Mouse (Mus musculus) brain, adult 2 months (tissue): ENCODE measurements at regions not wholly inside any gene's neighbourhood (a gene's known extent, or its start where the extent isn't known, plus 50 kb on each side); places are given as distances from the start of the nearest gene placed in this dataset.

Experiments
- DNase-seq: peaks from one replicate; pipeline ENCODE4 v3.0.0; 2011; ENCODE audit warnings: low read depth, low spot score

DNA sequence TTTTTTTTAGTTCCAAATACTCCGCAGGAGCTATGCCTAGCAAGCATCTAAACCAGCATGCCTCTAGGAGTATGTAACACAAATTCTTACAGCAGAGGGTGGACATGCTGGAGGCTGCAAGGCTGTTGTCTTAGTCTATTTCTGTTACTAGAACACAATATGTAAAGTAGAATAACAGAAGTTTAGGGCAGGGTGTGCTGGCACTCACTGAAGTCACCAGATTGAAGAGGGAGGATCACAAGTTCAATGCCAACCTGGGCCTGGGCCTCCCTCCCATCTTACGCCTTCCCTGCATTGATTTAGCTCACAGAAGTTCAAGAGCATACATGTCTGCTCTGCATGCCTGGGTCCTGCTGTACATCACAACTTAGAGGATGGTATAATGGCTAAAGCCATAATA lies 280.3 kb upstream of the Fam92a start:
- peak; percentile 63 for DNase-seq

DNA sequence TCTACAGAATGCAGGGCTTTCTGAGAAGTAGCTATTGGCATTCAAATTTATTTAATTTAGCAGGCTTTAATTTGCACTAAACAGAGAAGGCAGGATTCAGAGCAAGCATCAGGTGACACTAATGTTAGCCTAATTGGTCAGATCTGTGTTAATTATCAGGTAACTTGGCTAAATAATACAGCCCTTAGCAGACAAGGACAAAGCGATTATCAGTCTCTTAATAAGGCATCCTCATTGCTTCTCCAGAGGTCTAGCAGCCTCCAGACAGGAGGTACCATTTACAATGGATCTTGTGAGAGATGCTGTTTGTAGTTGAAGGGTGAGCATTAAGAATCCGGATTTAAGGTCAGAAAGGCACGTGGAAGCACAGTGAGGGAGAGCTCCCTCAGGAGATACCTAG lies 253.7 kb upstream of the Fam92a start:
- DNase-seq = no peak

DNA sequence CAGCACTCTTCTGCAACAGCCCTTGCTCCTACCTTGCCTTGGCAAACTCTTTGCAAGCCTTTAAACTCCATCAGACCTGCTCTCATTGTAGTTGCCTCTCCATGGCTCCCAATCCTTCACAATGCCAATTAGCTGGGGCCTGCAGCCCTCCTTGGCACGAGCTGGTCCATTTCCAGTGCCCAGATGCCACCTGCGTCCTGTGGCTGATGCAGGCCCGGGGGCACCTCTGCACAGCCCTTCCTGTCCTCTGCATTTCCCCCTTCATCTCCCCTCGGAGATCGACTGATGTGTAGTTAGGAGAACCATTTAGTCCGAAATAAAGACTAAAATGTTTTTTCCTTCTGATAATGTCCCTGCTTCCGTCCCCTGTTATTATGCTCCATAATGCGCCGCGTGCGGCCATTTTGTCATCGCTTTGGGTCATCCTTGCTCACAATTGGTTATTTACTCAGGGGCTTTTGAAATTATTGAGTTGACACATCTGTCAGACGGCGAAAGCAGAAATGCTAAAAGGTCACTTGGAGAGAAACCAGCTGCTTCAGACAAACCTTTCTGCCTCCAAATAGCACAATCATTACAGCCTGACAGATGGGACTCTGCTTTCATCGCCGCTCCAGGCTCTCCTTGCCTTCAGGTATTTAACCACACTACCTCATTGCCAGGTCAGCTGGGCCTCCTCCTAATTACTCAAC lies 250.0 kb upstream of the Fam92a start:
- no peak for DNase-seq

DNA sequence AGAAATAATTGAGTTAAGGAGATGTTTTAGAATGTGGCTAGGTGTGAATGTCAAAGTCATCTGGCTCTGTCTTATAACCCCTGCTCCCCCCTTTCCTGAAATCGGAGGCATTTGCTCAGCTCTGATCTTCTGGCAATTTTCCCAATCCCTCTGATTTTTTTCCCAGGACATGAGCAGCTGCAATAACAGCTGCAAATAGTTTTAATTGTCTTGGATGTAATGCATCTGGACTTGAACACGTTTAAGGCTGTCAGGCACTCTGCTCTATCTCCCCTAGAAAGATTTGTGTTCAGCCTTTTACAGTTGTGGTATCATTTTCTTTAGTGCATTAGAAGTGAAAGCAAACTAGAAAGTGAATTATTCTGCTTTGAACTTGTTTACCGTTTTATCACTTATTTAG lies 246.3 kb upstream of the Fam92a start:
- DNase-seq = no peak

DNA sequence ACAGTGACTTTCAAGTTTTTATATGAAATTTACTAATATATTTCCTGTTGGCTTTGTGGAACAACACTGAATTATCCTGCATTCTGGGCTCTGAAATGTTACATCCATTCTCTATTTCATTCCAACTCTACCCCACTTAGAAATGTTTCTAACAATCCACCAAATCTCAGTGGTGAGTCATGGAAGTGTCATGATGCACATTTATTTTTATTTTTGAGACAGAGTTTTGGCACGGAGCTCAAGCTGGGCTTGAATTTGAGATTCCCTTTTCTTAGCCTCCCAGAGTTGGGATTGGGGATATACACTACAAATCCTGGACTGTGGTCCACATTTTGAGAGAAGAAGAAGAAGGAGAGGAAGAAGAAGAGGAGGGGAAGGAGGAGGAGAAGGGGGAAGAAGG lies 223.5 kb upstream of the Fam92a start:
- DNase-seq = peak; percentile 67

DNA sequence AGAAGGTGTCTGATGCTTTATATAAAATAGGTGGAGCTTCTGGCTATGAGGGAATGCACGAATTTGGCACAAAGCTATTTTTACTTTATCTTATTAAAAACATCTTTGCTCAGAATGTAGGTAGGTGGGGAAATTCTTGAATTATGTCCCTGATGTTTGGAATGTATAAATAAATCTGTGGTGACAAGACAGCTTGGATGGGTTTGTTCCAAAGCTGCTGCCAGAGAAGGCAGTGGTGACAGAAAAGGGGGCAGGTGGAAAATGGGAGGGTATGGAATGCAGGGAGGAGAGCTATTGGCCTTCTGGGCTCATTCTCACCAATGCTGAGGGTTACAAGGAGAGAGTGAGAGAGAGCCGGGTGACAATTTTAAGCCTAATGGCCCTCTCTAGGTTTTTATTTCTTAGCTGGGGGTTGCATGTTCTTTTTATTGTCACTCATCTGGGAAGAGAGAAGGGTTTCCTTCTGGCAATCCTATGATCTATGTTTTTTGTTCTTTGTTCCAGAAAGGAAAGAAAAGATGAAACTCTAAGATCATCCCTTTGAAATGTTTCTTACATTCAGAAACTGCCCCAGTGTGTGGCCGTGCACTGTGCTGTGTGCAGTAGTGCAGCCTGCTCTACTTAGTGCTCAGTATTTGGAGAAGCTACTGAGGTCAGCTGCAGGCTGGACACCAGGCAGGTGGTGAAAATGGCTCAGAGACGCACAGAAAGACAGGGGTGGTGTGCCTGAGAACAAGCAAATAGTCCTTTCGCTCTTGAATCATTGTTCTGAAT lies 205.2 kb upstream of the Fam92a start:
- peak; percentile 80 for DNase-seq

DNA sequence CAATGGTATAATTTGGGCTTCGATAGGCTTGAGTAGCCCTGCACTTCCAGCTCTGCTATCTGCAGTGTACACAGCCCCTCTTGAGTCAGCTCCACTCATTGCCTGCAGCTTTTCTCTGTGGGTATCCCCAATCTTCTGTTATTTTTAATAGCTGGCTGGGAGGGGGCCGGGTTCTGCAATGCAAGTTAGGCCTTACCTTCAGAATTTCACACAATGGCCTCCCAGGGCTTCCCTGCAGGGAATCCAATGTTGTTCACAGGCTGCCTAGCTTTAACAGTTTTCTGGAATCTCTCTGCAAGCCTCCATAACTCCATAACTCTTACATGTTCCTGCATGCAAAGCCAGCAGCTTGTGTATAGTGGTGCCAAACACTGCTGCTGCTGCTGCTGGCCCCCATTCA lies 197.7 kb upstream of the Fam92a start:
- DNase-seq = no peak

DNA sequence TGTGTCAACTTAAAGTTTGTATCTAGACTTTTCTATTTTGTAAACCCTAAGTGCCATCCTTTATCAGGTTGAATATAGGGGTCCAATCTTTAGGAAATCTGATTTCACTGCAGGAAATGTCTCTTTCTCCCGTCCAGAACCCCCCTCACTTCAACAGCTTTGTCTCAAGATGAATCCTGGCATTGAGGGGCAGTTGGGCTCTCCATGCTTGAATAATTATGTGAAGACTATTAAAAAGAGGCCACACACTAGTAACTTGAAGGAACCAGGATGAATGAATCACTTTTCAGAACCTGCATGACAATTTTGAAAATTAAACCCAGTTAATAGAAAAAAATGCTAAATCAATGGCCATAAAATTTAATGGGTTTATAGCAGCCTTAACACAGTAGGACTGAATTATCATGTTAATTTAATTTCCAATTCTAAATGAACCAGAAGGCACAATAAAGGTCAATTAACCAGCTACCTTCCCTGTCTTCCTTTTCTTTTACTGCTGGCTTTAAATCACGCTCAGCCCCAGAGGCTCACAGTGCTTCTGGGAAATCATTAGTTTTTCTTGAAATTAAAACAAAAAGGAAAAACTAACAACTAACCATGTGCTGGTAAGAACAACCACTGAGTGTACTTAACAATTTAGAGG lies 185.3 kb upstream of the Fam92a start:
- no peak for DNase-seq

DNA sequence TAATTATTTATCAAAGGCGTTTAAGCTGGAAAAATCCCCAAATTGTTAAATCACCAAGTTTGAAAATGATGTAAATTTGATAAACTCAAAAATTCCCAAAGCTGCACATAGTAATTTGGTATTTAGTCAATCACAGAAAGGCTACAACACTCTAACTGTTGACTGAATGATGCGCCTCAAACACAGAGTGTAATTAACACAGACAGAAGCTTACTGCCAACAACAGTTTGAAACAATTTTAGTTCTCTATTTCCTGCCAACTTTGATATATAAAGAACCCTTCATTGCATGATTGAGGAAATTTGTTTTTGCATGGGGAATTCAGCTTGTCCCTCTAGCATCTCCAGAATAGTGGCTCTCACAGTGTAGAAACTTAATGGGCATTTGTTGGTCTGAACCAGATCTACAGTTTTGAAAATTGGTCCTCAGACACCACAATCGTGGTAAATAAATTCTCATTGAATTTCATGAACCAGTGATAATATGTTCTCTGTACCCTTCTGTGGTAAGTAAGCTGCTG lies 181.6 kb upstream of the Fam92a start:
- peak; percentile 27 for DNase-seq

DNA sequence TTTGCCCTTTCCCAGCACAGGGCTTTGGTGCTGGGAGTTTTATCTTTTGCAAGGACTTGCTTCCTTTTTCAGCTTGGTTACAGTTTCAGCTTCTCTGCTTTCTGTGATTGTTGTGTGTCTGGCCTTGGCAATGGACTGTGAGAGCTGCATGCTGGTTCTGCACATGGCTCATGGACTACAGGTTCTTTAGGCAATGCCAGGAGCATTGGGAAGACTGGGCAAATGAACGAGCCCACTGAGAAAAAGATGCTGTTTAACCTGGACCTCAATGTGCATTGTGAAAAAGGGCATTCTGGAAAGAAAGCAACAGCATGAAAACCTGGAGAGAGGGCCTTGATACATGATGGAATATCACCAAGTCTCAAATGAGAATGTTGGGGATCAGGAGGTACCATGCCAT lies 167.4 kb upstream of the Fam92a start:
- DNase-seq = peak; percentile 43

DNA sequence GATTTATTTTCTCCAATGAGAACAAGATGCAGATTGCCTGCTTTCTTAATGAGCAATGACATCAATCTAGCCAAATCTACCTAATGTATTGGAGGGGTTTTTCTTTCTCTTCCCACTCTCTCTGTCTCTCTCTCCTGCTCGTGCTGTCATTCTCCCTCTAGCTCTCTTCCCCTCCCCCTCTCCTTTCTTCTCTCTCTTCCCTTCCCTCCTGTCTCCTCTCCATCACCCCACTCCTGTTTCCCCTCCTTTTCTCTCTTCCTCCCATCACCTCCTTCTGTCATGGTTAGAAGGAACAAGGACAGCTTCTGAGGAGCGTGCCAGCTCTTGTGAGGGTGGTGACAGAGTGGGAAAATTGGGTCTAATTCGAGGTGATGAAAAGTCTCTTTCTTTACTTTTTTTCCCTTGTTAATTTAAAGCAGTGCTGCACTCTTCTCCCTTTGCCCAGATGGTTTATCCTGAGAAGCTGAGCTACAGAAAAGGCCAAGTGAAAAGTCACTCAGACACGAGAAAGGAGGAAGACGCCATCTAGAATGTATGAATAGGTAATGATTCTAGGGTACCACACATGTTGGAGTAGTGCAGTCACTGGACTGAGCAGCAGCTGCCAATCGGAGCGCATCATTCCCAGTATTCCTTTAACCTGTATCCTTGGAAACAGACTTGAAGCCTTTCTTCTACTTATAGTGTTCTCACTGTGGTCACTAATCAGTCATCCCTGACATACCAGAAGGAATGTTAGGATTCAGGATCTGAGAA lies 163.2 kb upstream of the Fam92a start:
- DNase-seq = peak; percentile 67

DNA sequence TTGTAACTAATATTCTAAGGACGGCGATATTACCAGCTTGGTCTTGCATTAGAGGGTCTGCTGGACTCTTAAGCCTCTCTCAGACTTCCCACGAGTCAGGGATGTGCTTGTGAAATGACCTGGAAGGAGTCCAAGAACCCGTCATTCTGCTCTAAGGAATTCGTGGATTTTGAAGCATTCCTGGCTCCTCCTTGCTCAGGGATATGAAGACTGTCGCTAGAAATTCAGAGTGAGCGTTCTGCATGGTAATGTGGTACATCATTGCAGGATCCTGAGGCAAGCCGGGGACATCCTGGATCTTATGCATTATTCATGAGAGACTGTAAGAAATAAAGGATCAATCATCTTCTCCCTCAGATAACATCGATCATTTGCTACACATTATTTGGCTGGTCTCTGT lies 162.6 kb upstream of the Fam92a start:
- DNase-seq = peak; percentile 70

DNA sequence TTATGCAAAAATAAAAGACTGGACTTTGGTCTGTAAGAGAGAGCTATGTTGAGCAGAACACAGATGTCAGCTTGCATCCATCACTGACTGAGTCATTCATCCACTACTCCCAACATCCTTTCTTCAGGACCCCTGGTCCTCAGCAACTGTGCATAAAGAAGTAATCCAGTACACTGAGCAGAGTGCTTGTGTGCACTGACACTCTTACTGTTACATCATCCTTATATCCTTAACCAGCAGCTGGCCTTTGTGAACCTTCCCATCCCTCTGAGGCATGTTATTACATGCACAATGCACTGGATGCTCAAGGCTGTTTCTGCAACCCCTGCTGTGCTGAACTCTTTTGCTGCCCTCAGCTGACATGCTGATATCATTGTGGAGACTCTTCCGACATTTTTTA lies 144.2 kb upstream of the Fam92a start:
- DNase-seq = no peak

DNA sequence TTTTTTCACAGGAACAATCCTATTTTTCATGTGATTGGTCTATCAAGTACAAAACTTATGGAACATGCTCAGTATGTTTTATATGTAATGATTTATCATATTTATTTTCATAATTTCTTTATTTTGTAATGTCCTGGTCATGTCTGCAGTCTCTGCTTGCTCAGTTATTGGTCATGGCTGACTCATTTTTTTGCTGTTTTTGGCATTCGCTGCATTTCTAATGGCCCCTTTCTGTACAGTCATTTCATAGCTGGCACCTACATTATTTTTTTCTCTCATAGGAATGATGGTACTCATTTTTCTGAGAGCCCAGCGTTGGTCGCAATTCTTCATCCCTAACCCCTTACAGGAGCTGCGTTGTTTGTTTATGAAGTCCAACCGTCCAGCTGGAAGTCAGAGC lies 136.5 kb upstream of the Fam92a start:
- DNase-seq = no peak

DNA sequence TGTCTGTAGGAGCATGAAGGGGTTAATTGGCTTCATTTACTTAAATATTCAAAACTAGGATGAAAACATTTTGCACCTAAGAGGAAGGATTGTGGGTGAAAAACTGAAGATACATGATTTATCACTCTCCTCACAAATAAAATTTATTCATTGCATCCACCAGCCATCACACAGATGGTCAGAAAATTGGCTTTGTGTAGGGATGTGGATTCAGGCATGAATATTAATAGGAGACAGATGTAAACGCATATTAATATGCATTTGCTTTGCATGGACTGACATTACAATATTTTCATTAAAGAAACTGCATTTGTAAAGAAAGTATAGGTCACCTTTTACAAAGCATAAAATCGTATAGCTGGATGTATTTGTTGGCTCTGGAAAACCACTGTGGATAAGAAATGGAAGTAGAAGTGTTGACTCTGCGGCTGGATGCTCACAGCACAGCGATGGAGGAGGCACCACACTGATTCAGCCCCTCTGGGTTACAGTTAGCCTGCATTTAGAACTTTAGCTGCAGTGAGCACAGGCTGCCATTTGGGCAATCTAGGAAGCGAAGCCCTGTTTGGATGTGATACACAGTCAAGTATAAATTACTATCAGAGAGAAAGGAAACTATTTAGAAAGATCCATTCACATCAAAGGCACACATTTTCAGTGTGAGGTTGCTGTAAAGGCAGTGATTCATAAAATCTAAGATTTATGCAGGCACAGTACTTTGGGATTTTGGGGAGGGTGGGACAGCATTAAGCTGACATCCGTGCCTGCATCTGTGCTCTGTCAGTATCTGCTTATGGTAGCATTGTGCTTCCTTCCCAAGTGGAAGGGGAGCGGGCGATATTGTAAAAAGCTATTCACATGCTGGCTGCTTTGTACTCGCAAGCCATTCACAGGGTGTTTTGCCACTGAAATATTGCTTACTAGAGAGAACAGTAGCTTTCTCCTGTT lies 135.1 kb upstream of the Fam92a start:
- peak; percentile 33 for DNase-seq

DNA sequence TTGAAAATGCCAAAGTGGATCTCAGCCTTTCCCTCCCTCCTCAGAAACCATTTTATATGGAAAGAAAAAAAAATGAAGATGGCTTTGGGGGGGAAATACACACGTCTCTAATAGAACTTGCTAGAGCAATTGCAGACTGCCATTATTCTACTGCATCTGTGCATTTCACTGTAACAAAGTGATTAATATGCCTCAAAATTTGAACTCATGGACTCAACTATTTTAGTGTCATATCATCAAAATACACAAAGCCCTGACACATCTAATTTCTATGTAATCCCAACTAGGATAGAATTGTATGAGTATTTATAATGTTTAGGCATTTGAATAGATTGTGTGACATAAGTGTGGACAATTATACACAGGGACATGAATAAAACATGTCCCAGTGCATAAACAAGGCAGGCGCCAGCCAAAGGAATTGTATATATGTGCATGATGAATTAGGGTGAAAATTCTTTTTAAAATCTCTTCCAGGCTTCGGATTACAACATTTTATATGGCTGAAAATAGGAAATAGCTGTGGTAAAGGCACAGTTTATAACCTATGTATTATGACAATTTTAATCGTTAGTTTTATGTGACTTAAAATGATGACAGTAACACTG lies 115.4 kb upstream of the Fam92a start:
- no peak for DNase-seq

DNA sequence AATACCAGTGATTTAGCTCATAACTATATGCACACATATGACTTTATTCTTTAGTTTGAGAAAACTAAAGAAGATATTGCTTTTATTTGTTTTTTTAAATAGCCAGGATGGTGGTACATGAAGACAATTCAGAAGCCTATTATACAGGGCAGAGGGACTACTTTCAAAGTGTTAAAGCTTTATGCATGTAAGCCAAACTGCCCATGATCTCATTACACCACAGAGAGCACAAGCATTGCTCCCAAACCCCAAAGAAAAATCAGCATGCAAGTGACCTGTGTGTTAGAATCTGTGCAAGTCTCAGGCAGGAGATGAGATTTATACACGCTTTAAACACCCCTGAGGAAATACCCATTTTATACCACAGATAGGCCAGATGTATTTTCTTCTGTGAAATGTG lies 114.6 kb upstream of the Fam92a start:
- no peak for DNase-seq

DNA sequence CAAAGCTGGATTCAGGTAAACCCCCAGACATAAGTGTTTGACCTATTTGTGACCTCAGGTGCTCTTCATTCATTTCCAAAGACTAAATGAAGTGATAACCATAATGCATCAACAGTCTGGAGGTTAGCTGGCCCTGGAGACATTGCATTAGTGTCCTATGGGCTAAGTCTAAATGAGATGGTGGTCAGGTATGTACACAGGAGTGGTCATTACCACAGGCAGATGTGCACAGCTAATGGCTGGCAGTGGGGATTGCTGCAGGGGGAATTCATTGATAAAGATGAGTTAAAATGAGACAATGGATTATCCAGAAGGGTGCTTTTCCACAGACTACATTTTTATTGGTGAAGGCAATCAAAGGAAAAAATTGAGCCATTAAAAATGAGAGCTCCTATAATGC lies 114.2 kb upstream of the Fam92a start:
- no peak for DNase-seq

DNA sequence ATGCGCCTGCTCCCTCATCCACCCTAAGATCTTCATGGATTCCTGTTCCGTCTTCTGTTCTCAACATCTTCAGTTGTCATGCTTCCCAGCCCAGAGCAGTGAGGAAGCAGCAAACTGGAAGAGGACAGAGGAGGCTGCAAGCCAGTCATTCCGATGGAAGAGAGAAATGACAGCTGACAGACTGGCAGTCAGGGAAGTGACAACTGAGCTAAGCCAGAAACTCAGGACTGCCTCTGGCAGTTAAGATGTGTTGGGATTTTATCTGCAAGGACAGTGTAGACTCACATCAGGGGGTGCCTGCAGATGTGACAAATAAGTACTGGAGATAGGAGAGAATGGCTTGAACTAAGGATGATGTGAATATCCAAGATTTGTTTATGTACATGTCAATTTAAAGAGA lies 106.1 kb upstream of the Fam92a start:
- no peak for DNase-seq

DNA sequence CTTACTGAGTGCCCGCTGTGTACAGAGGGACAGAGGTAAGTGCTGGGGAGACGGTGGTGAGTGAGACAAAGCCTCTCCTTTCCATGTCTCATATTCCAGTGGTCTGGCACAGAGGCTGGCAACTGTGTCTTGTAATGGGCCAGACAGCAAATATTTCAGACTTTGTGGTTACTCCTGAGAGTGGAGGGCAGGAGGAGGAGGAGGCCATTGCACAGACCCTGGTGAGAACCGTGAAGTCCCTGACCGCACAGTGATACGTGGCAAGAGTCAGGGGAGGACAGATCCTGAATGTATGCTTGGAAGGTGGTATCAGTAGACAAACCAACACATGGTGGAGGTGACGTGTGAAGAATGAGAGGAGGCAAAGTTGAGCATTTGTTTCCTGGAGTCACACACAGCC lies 101.6 kb upstream of the Fam92a start:
- DNase-seq = no peak
